Mouse (Mus musculus) midbrain, embryonic 14.5 days (tissue): ENCODE measurements around the gene 2810408A11Rik. TPM values are rescaled to one million over a fixed set of nuclear protein-coding genes. Genes with fewer than 3 reads are reported as not detected.

Source experiments
- ATAC-seq: fragments of 200-750 bp; cut with Nextera tagmentation; 2 replicates; pipeline ENCODE4 v1.8.0; 2017; ENCODE audit warnings: moderate number of reproducible peaks, moderate library complexity; ENCODE audit not compliant: low FRiP score, low TSS enrichment
- DNase-seq: peaks from one replicate; pipeline ENCODE4 v3.0.0-alpha.2; 2015
- H3K27ac ChIP-seq: fragments of 300-500 bp; sonication (generic); replicated peaks from 2 replicates; pipeline ENCODE4 v1.5.1; 2014; ENCODE audit warnings: mild to moderate bottlenecking, low read depth, low read length, moderate library complexity
- H3K27me3 ChIP-seq: fragments of 300-500 bp; sonication (generic); 2 replicates; pipeline ENCODE4 v1.6.1; 2014; ENCODE audit warnings: low read length, control low read depth, mixed read lengths; ENCODE audit not compliant: control insufficient read depth, insufficient read depth
- H3K36me3 ChIP-seq: fragments of 300-500 bp; sonication (generic); 2 replicates; pipeline ENCODE4 v1.6.1; 2014; ENCODE audit warnings: low read length, control low read depth; ENCODE audit not compliant: control insufficient read depth, insufficient read depth
- H3K4me1 ChIP-seq: fragments of 300-500 bp; sonication (generic); 2 replicates; pipeline ENCODE4 v1.6.1; 2014; ENCODE audit warnings: mild to moderate bottlenecking, antibody characterized with exemption, low read length, control low read depth; ENCODE audit not compliant: control insufficient read depth, insufficient read depth
- H3K4me2 ChIP-seq: fragments of 300-500 bp; sonication (generic); 2 replicates; pipeline ENCODE4 v1.6.1; 2014; ENCODE audit warnings: mild to moderate bottlenecking, low read length, moderate library complexity
- H3K4me3 ChIP-seq: fragments of 300-500 bp; sonication (generic); replicated peaks from 2 replicates; pipeline ENCODE4 v1.5.1; 2014; ENCODE audit warnings: low read depth, low read length
- H3K9ac ChIP-seq: fragments of 300-500 bp; sonication (generic); replicated peaks from 2 replicates; pipeline ENCODE4 v1.6.1; 2014; ENCODE audit warnings: mild to moderate bottlenecking, low read length, moderate library complexity
- H3K9me3 ChIP-seq: fragments of 300-500 bp; sonication (generic); 2 replicates; pipeline ENCODE4 v1.6.1; 2016; ENCODE audit warnings: low read length, control low read depth, mixed read lengths; ENCODE audit not compliant: control insufficient read depth
- whole genome bisulfite sequencing: fragments of 180-500 bp; shearing (Covaris S2); extraction: QIAGEN DNeasy Blood & Tissue Kit; methylation state at CpG from one replicate; pipeline ENCODE4 v1.1.7; 2014; 5-methylcytosine and 5-hydroxymethylcytosine counted together
- polyA plus RNA-seq: library from polyadenylated mRNA; unstranded; fragments of >200 nt; fragmentation: Nextera tagmentation; extraction: Ambion mirVana; gene quantifications from 2 replicates; pipeline ENCODE4 v1.2.1, GENCODE M21; 2014

2810408A11Rik gene
- polyA plus RNA-seq, 1 experiment from 2014 or later = 13.0 TPM

DNA sequence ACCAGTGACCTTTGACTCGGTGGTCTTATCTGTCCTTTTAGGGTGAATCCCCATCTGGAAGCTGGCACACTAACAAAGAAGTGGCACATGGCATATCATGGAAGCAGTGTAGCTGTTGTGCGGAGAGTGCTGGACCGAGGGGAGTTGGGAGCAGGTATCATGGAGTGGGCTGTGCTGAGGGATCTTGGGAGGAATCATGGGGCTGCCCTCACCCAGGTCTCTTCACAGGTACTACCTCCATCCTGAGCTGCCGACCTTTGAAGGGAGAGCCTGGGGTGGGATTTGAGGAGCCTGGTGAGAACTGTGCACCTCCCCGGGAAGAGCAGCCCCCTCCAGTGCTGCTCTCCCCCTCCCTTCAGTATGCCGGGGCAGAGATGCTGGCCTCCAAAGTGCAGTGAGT lies 10.9 kb upstream of the 2810408A11Rik start:
- H3K4me2 ChIP-seq = no peak overlapping the region
- H3K27ac ChIP-seq = no peak overlapping the region
- H3K9me3 ChIP-seq = no peaks in the 10 kb centered on the region
- H3K36me3 ChIP-seq = peaks cover 88% of the 10 kb centered on the region
- DNase-seq = no peak
- no peak for ATAC-seq
- 91% methylated on average over 6 of the region's 6 CpGs for WGBS
- H3K27me3 ChIP-seq = no peaks in the 10 kb centered on the region
- peaks cover 17% of the 10 kb centered on the region for H3K4me1 ChIP-seq
- H3K9ac ChIP-seq = no peak overlapping the region
- H3K4me3 ChIP-seq = no peak overlapping the region

DNA sequence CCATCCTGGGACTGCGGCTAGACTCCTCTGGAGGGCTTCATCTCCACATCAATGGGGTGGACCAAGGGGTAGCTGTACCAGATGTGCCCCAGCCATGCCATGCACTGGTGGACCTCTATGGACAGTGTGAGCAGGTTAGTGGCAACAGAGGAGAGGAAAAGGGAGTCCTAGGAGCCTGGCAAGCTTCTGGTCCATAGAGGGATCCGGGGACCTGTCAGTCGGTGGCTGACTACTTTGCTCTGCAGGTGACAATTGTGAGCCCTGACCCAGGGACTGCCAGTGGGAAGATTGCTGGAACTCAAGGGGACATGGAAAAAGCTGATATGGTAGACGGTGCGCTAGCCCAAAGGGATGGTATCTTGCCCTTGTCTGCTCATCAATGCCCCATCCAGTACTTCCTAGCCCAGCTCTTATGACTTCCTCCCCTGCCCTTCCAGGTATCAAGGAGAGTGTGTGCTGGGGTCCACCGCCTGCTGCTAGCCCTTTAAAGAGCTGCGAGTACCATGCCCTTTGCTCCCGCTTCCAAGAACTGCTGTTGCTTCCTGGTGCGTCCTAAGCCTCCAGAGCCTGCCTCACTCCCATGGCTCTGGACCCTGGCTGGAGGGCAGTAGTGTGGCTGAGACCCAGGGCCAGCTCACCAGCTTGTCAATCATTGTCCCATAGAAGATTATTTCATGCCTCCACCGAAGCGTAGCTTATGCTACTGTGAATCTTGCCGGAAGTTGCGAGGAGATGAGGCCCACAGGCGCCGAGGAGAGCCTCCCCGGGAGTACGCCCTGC lies 10.2 kb upstream of the 2810408A11Rik start:
- H3K9me3 ChIP-seq = no peaks in the 10 kb centered on the region
- H3K4me2 ChIP-seq = no peak overlapping the region
- 94% methylated on average over 17 of the region's 17 CpGs for WGBS
- peaks cover 17% of the 10 kb centered on the region for H3K4me1 ChIP-seq
- no peak overlapping the region for H3K27ac ChIP-seq
- DNase-seq (no peak), ATAC-seq (no peak)
- H3K36me3 ChIP-seq = peaks cover 88% of the 10 kb centered on the region
- no peaks in the 10 kb centered on the region for H3K27me3 ChIP-seq
- no peak overlapping the region for H3K9ac ChIP-seq
- no peak overlapping the region for H3K4me3 ChIP-seq

DNA sequence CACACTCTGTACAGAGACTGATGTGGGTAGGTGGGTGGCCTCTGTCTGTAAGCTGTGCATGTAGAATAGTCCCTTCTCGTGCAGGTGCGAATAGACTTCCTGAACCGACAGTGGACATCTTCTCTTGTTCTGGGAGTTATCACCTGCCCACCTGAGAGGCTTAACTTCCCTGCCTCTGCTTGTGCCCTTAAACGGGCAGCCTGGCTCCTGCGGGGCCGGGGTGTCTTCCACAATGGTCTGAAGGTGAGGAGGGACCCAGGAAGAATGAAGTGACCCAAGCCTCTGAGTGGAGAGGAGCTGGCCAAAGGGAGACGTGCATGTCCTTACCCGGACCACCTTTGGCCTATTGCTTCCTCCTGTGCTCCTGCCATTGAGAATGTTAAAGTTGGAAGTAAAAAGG lies 9.4 kb upstream of the 2810408A11Rik start:
- H3K9me3 ChIP-seq = no peaks in the 10 kb centered on the region
- no peak overlapping the region for H3K9ac ChIP-seq
- no peak for ATAC-seq
- no peak overlapping the region for H3K4me2 ChIP-seq
- peaks cover 88% of the 10 kb centered on the region for H3K36me3 ChIP-seq
- no peak overlapping the region for H3K27ac ChIP-seq
- peaks cover 14% of the 10 kb centered on the region for H3K4me1 ChIP-seq
- DNase-seq = no peak
- H3K4me3 ChIP-seq = no peak overlapping the region
- 93% methylated on average over 8 of the region's 8 CpGs for WGBS
- no peaks in the 10 kb centered on the region for H3K27me3 ChIP-seq

DNA sequence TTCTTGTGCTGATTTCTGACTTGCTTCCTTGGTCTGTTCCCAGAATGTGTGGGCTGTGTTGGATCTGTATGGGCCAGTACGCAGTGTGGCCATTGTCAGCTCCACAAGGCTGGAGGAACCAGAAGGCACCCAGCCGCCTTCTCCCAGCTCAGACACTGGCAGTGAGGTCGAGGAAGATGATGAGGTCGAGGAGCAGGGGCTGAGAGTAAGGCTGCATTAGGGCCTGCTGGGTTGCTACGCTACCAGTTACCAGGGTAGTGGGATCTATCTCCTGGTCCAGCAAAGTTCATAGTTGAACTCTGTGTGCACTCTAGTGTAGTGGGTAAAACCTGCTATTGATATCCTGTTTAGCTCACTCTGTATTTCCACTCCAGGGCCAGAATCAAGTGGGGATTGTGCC lies 8.4 kb upstream of the 2810408A11Rik start:
- no peak overlapping the region for H3K4me2 ChIP-seq
- H3K36me3 ChIP-seq = peaks cover 93% of the 10 kb centered on the region
- DNase-seq = no peak
- WGBS = 88% methylated on average over 5 of the region's 5 CpGs
- no peak overlapping the region for H3K27ac ChIP-seq
- no peaks in the 10 kb centered on the region for H3K9me3 ChIP-seq
- ATAC-seq = no peak
- H3K4me3 ChIP-seq = no peak overlapping the region
- H3K4me1 ChIP-seq = peaks cover 5% of the 10 kb centered on the region; the same call in 1 of the 2 replicates
- H3K27me3 ChIP-seq = no peaks in the 10 kb centered on the region
- H3K9ac ChIP-seq = no peak overlapping the region

DNA sequence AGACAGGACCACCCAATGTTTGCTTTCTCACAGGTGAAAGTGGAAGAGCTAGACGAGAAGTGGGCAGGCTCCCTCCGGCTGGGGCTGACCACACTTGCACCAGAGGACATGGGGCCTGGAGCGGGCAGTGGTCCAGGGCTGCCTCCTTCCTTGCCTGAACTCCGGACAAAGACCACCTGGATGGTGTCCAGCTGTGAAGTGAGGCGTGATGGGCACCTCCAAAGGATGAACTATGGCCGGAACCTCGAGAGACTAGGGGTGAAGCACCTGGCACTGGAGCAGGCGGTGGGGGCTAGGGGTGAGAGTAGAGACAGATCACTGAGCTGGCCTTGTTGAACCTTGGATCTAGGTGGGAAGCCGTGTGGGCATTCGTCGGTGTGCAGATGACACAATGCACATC lies 7.9 kb upstream of the 2810408A11Rik start:
- H3K9ac ChIP-seq = no peak overlapping the region
- peaks cover 5% of the 10 kb centered on the region; the same call in 1 of the 2 replicates for H3K4me1 ChIP-seq
- WGBS = 96% methylated on average over 11 of the region's 11 CpGs
- H3K27ac ChIP-seq = no peak overlapping the region
- peaks cover 98% of the 10 kb centered on the region for H3K36me3 ChIP-seq
- no peak for ATAC-seq
- no peak for DNase-seq
- H3K9me3 ChIP-seq = no peaks in the 10 kb centered on the region
- H3K4me2 ChIP-seq = no peak overlapping the region
- no peaks in the 10 kb centered on the region for H3K27me3 ChIP-seq
- H3K4me3 ChIP-seq = no peak overlapping the region

- no peak overlapping the region for H3K9ac ChIP-seq
- no peak overlapping the region for H3K4me3 ChIP-seq
- no peak overlapping the region for H3K4me2 ChIP-seq
- H3K9me3 ChIP-seq = no peaks in the 10 kb centered on the region
- H3K36me3 ChIP-seq = peaks cover 59% of the 10 kb centered on the region
- H3K27ac ChIP-seq = no peak overlapping the region
- ATAC-seq = no peak
- no peak for DNase-seq
- 98% methylated on average over 9 of the region's 9 CpGs for WGBS
- H3K27me3 ChIP-seq = no peaks in the 10 kb centered on the region
- peaks cover 17% of the 10 kb centered on the region for H3K4me1 ChIP-seq
Measured at GRCm38 (mm10) chr11:69904311-69904710, 3.5 kb upstream of the 2810408A11Rik start.

DNA sequence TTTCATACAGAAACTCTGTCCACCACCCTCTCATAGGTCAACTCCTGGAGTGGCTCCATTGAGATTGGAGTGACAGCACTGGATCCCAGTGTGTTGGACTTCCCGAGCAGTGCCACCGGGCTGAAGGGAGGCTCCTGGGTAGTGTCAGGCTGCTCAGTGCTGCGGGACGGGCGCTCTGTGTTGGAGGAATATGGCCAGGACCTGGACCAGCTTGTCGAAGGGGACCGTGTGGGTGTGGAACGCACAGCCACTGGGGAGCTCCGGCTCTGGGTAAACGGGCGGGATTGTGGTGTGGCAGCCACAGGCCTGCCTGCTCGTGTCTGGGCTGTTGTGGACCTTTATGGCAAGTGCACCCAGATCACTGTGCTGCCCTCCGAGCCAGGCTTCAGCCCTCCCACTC lies 2.2 kb upstream of the 2810408A11Rik start:
- H3K4me3 ChIP-seq = peak overlapping the region; percentile 88
- no peaks in the 10 kb centered on the region for H3K9me3 ChIP-seq
- DNase-seq = no peak
- peak overlapping the region; percentile 91 for H3K4me2 ChIP-seq
- no peaks in the 10 kb centered on the region for H3K27me3 ChIP-seq
- H3K9ac ChIP-seq = peak overlapping the region; percentile 87
- peaks cover 46% of the 10 kb centered on the region for H3K36me3 ChIP-seq
- peaks cover 25% of the 10 kb centered on the region for H3K4me1 ChIP-seq
- no peak overlapping the region for H3K27ac ChIP-seq
- 88% methylated on average over 13 of the region's 13 CpGs for WGBS
- ATAC-seq = no peak

- under 1% methylated on average over 39 of the region's 39 CpGs for WGBS
- H3K9ac ChIP-seq = peak overlapping the region; percentile 87
- H3K4me1 ChIP-seq = peaks cover 25% of the 10 kb centered on the region
- H3K4me3 ChIP-seq = peak overlapping the region; percentile 88
- H3K9me3 ChIP-seq = no peaks in the 10 kb centered on the region
- no peaks in the 10 kb centered on the region for H3K27me3 ChIP-seq
- ATAC-seq (peak; percentile 12; the same call in 1 of the 2 replicates), DNase-seq (no peak)
- H3K27ac ChIP-seq = peak overlapping the region; percentile 97
- peak overlapping the region; percentile 91 for H3K4me2 ChIP-seq
- peaks cover 36% of the 10 kb centered on the region for H3K36me3 ChIP-seq
Measured at GRCm38 (mm10) chr11:69901993-69902392, 1.2 kb upstream of the 2810408A11Rik start.

GRCm38 (mm10) chr11:69901406-69901846 lies 639 bp upstream of the 2810408A11Rik start:
- under 1% methylated on average over 42 of the region's 42 CpGs for WGBS
- peak overlapping the region; percentile 87 for H3K9ac ChIP-seq

More at GRCm38 (mm10) chr11:69901406-69901846, 639 bp upstream of the 2810408A11Rik start:
- ATAC-seq = peak; percentile 76
- Histone ChIP-seq H3K4me2 (peak overlapping the region; percentile 91), H3K27ac (peak overlapping the region; percentile 97), H3K36me3 (peaks cover 31% of the 10 kb centered on the region), H3K27me3 (no peaks in the 10 kb centered on the region), H3K9me3 (no peaks in the 10 kb centered on the region), H3K4me3 (peak overlapping the region; percentile 88), H3K4me1 (peaks cover 25% of the 10 kb centered on the region)
- DNase-seq = peak; percentile 98
